Mouse (Mus musculus): ENCODE measurements around the gene Ccdc124.

Gene Ccdc124

DNA sequence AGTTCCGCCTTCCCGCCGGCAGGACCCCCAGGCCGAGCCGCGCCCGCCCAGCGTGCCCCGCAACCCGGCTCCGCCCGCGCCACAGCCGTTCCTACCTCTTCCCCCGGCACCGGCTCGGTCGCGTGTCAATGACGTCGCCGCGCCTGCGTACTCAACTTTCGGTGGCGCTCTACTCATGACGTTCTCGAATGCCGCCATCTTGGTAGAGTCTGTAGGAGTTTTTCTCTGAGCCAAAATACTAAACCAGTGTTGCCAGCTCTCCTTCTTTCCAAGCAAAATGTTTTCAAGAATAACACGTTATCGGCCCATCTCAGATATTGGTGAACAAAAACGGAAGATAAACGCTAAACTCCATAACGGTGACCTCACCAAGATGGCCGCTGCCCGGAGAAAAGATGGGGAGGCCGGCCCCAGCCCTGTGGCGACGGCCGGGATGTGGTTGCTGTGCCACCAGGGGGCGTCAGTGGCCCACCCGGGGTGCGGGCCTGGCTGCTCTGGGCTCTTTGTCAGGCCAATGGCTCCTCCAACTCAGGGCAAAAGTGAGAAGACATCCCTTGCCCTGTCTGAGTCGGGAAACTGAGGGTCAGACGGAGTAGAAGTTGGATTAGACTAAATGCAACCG is at the start of gene Ccdc124:
TSS of gene Ccdc124 (minus strand) at position 572 of the 622 bp plus-strand sequence.
- peak; percentile 87 for DNase-seq (ENCODE audit: low spot score)

DNA sequence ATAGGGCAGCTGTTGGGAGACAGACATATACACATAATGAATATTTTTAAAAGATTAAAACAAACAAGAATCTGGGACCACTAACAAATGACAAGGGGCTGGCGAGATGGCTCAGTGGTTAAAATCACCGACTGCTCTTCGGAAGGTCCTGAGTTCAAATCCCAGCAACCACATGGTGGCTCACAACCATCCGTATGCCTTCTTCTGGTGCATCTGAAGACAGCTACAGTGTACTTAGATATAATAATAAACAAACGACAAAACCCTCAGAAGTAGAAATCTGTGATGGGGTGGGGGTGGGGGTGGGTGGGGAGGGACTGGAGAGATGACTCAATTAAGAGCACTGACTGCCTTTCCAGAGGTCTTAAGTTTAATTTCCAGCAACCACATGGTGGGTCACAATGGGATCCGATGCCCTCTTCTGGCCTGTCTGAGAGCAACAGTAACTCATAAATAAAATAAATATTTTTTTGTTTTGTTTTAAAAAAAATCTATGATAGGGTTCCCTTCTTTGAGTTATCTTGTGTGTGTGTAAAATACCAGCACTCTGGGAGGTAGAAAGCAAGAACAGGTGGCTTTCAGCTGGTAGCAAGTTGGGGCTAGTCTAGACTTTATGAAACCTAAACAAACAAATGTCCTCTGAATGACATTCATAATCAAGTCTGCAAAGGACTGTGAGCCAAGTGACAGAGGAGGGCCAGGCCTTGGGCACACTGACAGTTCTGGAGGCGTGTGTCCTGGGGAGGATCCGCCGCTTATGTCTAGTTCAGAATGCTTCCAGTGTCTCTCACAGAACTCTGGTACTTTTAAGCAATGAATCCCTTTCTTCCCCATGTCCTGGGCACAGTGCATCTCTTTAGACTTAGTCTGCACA is 46.6 kb upstream of the Ccdc124 start:
- DNase-seq (ENCODE audit: low spot score): no peak

DNA sequence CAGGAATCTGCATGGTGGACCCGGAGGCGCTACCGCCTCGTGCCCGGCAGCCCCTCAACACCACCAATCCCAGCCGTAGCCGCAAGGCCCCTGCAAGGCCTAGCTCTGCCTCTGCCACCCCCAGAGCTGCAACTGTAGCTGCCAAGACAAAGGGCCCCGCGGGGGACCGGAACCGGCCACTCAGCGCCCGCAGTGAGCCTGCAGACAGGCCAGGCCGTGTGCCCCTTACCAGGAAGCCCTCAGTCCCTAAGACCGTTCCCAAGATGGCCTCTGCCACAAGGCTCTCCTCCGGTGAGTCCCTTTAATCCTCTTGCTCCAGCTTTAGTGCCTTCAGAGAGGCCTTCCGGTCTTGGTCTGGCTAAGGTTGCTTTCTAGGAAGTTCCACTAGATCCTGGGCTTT is 41.0 kb upstream of the Ccdc124 start:
- no peak for DNase-seq (ENCODE audit: low spot score)

DNA sequence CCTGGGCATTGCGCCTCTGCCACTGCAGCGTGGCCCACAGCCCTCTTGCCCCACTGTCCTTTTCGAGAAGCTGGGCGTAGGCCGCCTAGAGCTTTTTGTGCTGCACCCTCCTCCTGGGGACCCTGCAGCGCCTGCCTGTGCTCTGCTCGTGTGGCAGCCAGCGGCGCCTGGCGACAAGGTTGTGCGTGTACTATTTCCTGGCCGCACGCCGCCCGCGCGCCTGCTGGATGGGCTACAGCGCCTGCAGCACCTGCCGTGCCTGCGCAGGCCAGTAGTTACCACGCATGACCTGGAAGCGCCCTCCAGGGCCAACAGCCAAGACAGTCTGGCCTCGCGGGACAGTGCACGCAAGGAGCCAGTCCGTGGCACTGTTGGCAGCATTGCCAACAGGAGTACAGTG is 39.8 kb upstream of the Ccdc124 start:
- no peak for DNase-seq (ENCODE audit: low spot score)

DNA sequence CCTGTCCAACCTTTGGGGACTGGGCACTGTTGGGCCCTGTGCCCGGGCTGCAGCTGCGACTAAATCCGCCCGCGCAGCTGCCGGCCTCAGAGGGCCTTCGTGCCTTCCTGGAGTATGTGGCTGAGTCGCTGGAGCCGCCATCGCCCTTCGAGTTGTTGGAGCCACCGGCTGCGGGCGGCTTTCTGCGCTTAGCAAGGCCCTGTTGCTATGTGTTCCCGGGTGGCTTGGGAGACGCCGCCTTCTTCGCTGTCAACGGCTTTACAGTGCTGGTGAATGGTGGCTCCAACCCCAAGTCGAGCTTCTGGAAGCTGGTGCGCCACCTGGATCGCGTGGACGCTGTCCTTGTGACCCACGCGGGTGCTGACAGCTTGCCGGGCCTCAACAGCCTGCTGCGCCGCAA is 39.2 kb upstream of the Ccdc124 start:
- DNase-seq (ENCODE audit: low spot score): no peak

DNA sequence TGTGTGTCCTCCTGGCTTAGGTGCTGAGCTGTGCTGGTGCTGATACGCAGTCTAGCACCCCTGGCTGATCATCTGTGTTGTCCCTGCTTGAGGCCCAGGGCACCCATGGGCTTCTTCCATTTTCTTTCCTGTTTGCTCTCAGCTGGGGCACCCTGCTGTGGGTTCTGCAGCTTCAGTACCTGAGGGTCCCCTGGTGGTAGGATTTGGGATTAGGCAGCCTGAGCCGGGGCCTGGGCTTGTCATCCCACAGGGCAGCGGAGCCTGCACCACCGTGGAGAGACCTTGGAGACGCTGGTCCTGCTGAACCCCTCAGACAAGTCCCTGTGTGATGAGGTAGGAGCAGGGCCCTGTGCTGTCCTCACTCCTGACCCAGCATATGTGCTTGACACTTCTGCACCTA is 37.9 kb upstream of the Ccdc124 start:
- no peak for DNase-seq (ENCODE audit: low spot score)

DNA sequence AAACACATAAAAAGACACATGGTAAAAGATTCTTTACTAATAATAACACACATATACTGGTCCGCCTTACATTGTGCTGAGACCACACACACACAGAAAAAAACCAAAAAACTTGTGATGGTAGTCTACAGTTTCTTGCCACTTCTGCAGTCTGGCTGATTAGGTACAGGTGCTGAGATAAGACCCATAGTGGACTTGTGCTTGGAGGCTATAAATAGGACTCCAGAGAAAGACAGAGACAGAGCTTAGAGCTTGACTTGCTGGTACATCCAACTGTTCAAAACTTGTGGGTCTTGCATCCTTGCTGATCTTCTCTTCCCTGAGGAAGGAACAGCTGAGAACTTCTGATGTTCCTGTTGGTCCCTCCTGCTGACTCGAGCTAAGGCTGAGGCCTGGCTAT is 33.8 kb upstream of the Ccdc124 start:
- DNase-seq (ENCODE audit: low spot score): no peak

DNA sequence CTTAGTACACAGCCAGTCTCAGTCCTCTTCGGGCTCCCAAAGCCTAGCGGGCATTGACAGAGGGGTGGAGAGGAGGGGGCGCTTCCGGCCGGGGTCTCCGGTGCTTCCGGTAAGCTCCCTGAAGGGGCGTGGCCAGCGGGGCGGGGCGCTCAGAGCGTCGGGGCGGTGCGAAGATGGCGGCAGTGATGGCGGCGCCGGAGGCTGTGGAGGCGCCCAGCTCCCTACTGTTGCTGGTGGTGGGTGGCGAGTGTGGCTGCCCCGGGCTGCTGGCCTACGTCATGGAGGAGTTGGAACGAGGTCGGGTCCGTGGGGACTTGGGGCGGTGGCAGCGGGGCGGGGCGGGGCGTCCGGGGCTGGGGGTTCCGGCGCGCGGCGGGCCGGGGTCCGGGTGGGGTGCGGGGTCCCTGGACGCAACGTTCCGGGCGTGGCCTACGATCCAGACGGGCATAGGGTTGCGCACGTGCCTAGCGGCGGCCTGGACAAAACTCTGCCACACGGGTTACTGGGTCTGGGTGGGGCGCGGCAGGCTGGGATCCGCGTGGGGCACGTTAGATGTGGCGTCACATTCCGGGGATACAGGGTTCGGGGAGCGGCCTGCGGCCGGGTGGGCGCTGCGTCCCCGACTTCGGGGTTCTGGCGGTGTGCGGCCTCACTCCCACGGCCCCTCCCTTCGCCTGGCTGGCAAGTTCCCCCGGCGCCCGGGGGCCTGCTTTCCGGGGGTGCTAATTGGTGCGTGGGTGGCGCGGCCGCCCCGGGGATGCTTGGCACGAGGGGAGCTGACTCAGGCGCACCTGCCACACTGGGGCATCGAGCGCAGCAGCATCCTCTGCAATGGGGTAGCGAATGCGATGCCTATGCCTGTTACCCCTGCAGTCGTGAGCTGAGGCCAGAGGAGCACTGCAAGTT is 32.3 kb upstream of the Ccdc124 start, which contains the start of gene Map1s:
TSS of gene Map1s (plus strand) at position 102 of the 906 bp plus-strand sequence.
- no peak for DNase-seq (ENCODE audit: low spot score)

DNA sequence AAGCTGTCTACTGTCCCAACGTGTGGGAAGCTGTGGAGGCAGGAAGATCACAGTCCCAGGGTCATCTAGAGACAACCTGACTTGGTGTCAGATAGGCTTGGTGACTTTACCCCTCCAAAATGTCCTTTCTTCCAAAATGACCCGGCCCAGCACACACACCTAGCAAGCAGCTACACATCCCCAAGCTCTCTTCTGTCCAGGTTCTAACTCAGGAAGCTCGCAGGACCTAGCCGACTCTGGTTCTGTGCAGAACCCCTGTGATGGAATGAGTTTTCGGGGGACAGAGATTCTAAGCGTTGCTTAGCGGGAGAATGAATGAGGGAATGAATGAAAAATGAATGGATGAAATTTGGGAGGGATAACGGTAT is 31.7 kb upstream of the Ccdc124 start:
- no peak for DNase-seq (ENCODE audit: low spot score)

DNA sequence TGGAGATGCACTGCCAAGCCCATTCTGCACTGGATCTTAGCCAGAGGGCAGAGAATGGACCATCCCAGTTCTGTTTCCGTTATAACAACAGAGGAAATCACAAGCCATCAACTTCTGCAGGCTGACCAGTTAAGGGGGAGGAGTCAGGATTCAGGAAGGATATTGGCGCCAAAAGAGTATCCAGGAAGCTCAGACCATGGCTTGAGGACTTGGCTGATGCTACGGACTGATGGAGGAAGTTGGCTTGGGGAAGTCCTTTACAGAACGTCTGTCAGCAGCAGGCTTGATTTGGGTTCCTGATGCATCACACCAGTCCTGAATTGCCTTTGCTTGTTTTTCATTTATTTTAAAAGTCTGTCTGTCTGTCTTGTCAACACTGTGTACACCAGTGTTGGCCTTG is 30.8 kb upstream of the Ccdc124 start:
- DNase-seq (ENCODE audit: low spot score): no peak

DNA sequence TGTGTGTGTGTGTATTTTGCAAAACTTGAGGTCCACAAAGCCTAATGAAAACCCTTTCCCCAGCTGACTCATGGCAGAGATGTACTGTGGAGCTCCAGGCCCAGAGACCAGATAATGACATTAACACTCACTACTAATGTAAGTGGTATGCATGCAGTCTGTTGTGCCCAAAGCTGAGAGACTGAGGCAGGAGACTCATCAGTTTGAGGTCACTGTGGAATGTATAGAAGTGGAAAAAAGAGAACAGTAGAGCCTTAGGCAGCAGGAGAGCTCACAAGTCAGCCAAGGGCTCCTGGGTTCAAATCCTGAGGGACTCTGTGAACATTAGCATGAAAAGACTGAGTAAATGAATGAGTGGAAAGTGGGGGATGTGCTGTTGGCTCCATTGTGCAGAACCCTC is 29.8 kb upstream of the Ccdc124 start:
- no peak for DNase-seq (ENCODE audit: low spot score)

DNA sequence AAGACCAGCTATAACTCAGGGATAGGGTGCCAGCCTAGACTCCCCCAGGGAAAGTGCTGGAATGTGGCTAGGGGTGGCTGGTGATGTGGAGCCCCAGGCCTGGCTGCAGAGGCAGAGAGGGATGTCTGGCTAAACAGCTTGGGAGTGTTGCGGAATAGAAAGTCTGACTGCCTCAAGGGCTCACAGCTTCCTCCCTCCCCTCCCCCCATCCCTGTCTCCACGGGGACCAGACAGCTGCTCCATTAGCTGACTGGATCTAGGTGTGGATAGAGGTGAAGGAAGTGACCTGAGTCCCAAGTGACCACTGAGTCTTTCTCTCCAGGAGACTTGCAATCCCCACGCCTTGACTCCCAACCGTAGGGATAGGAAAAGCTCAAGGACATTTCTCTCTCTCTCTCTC is 29.4 kb upstream of the Ccdc124 start:
- no peak for DNase-seq (ENCODE audit: low spot score)

DNA sequence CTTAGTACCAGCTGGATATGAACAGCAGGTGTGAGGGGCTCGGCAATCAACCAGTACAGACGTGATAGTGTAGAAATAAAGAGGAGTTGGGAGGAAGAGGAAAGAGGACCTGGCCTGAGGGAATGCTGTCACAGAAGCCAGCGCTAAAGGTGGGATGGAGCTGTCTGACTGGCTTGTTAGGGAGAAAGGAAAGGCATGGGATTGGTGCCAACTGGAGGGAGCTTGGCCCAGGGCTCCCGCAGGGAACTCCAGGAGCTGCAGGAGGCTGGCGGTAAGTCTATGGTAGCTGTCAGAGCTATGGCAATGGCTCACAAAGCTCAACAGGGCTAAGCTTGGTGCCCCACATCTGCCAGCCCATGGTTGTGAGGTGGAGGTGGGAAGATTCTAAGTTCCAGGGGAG is 28.5 kb upstream of the Ccdc124 start:
- DNase-seq (ENCODE audit: low spot score): no peak

DNA sequence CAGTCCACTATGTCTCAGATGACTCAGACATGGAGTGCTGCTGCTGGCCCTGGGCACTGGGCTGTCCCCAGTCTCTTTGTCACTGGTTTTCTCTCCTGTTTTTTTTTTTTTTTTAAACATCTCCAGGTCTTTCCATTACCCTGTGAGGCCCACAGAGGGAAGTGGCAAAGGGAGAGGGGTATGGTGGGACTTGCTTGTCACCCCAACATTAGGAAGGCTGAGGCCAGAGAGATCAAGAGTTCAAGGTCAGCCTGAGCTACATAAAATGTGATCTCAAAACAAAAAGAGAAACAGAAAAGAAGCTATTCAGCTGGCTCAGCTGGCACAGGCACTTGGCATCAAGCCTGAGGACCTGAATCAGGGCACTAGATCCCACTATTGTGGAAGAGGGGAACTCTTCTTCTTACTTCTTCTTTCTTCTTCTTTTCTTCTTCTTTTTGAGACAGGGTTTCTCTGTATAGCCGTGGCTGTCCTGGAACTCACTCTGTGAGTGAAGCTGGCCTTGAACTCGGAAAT is 27.2 kb upstream of the Ccdc124 start:
- no peak for DNase-seq (ENCODE audit: low spot score)

DNA sequence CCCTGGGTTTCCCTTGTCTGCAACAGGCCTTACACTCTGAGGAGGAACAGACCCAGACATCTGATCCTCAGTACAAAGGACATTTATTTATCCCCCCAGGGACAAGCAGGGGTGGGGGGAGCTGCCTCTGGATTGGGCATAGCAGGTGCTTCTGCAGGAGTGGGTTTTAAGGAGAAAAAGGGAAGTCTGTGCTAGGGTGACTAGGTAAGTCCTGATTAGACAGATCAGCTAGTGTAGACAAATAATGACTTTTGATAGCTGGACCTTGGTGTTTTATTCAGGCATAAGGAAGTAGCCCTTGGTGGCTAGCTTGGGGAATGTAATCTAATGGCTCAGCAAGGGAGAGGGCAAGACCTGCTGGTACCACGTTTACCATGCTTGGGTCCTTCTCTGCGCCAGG is 25.5 kb upstream of the Ccdc124 start:
- no peak for DNase-seq (ENCODE audit: low spot score)

DNA sequence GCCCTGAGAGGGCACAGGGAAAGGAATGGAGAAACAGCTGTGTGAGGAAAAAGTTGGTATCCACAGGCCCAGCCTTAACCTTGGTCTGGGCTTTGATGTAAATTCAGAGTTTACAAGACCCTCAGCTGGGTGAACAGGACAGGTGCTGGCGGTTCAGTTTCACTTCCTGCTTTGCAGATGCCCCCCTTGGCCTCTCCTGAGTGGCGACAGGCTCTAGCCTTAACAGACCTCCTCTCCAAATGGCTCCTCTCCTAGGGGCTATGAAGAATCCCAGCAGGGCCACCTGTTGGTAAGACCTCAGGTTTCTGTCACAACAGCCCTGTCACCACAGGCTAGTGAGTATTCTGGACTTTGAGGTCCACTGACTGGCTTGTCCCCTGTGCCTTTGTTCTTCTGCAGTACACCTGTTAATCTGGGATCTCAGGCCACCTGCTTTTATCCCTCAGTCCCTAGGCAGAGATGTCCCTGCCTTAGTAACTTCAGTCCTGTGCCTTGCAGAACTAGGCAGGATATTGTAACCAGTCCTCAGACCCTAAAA is 25.0 kb upstream of the Ccdc124 start:
- DNase-seq (ENCODE audit: low spot score): no peak

DNA sequence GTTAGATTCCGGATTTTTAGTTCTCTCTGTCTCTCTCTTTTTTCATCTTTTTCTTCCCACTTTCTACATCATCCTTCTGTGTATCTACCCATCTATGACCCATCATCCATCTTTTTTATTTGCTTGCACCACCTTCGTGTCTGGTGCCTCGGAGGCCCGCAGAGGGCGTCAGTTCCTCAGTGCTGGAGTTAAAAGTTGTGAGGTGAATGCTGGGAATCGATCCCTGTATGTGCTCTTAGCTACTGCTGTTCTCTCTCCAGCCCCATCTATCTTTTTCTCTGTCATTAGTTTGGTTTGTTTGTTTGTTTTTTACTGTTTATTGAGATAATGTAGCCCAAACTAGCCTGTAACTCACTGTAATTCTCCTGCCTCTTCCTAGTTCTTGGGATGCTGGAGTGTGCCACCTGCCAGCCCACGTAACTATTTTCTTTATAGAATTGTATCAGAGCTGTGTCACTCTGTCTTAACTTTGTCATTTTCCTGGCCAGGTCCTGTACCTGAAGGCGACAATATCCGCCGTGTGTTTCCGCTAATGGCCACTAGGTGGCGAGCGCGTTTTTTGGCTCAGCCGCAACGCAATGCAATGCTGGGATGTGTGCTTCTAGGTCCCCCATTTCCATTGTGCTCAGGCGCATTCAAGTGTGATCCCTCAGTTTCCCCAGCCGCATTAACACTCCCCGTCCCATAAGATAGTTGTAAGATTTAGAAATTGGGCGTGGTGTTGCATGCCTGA is 24.1 kb upstream of the Ccdc124 start:
- peak; percentile 54 for DNase-seq (ENCODE audit: low spot score)

DNA sequence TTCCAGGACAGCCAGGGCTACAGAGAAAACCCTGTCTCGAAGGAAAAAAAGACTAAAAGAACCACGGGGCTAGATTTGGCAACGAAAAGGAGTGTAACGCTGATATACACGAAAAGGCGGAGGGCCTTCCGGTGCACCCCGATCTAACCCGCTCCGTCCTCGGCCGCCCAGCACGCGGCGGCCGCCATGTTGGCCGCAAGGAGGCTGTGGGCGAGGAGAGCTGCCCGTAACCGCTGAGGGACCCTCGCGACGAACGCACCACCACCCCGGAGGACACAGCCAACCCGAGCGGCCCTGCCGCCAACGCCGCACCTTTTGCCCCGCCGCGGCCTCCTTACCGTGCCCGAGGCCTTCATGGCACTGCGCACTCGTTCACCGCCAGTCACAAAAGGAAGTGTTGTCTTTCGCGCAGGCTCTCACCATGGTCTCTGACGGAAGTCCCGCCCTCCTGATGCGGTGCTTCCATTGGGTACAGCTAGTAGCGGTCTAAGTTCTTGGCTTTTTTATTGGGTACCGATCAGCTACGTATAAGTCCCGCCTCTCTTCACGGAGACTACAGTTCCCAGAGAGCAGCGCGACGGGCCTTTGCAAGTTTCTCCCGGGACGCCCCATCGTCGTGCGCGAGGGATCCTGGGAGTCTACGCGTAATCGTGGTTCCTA is 23.4 kb upstream of the Ccdc124 start, which contains the start of gene Rpl18a:
TSS of gene Rpl18a (minus strand) at position 392 of the 660 bp plus-strand sequence.
- DNase-seq (ENCODE audit: low spot score): peak; percentile 68

DNA sequence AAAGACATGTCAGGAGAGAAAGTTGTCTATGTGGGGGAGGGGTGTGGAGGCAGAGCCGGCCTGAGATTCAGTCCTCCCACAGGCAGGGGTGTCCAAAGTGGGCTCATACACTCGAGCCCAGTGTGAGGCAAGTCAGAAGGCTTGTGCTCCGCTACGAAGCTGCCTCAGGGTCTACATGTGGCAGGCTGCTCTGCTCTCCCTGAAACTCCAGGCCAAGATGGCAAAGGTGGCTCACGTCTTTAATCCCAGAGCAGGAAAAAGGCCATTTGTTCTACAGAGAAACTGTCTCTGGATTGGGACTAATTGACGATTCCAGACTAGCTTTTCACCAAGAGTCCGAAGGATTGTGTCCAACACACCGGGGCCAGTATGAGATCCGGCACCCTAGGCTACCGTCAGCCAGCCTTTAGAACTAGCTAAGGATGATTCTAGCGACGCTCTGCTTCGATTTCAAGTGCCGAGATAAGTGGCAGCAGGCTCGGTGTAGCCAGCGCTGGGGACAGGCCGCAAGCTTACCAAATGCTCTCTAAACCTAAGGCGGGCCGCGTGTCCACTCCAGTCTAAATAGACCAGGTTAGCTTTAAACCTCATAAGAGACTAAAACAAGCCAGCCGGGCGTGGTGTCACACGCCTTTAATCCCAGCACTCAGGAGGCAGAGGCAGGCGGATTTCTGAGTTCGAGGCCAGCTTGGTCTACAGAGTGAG is 22.7 kb upstream of the Ccdc124 start:
- no peak for DNase-seq (ENCODE audit: low spot score)
